Mouse (Mus musculus) heart, adult 9 months (tissue): Measurements from ENCODE around the gene Nfkbid.
"Not testable (repeated sequence)": the region's sequence is repeated elsewhere in the genome, so short reads cannot be mapped to it uniquely, and the experiment has no call there.

Experiments
- DNase-seq, 2 experiments: peaks; one replicate each; pipeline ENCODE4 v3.0.0; 2022; ENCODE audit warnings: low spot score in 2 of 2

The Nfkbid gene

DNA sequence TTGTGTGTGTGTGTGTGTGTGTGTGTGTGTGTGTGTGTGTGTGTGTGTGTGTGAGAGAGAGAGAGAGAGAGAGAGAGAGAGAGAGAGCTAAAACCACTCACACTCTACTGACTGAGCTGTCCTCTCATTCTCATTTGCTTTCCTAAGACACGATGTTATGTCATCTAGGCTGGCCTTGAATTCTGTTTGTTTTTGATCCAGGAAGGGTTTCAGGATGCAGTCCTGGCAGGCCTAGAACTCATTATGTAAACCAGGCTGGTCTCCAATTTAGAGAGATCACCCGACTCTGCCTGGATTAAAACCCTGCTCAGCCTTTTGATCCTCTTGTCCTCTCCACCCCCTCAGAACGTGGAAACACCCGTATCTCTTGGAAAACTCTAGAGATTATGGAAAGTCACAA, 42.5 kb downstream of the Nfkbid start:
- DNase-seq: no peak

DNA sequence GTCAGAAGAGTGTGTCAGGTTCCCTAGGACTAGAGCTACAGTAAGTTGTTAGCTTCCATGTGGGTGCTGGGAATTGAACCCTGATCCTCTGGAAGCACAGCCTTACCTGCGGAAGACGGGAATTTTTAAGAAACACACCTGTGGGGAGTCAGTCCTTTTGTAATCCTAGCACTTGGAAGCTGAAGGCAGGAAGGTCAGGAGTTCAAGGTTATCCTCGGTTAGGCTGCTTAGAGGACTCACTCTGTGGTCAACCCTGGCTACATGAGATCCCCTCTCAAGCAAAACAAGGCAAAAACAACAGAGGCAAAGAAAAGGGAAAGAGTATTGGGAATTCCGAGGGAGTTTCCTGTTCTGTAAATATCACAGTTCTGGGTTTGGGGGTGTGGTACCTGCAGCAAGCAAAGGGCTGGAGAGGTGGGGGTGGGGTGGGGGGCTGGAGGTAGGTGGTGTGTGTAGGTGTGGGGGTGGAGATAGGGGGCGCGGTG, 43.3 kb downstream of the Nfkbid start:
- DNase-seq: no peak

DNA sequence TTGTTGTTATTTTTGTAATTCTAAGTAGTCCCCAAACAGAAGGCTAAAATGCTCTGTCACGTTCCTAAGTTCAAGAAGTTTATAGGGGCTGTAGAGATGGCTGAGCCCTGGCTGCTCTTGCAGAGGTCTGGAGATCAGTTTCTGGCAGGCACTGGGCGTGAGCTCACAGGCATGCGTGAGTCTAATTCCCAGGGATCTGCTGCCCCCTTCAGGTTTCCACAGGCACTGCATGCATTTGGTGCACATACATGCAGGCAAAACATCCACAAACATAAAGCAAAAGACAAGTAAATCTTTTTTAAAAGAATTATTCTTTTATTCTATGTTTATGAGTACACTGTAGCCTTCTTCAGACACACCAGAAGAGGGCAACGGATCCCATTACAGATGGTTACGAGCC, 50.9 kb downstream of the Nfkbid start:
- DNase-seq: no peak

DNA sequence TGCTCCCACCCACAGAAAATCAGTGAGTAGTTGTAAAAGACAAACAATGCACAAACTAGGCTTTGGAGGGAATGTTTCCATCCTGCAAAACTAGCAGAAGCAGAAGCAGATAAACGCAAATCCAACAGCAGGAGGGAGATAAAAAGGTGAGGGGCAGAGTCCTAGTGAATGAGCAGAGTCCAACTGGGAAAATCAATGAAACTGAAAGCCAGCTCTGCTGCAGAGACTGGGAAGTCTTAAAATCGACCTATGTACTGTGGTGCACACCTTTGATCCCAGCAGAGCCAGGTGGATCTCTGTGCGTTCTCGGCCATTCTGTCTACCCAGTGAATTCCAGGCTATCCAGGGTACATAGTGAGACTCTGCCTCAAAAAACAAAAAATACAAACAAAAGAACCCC, 53.5 kb downstream of the Nfkbid start:
- no peak for DNase-seq

DNA sequence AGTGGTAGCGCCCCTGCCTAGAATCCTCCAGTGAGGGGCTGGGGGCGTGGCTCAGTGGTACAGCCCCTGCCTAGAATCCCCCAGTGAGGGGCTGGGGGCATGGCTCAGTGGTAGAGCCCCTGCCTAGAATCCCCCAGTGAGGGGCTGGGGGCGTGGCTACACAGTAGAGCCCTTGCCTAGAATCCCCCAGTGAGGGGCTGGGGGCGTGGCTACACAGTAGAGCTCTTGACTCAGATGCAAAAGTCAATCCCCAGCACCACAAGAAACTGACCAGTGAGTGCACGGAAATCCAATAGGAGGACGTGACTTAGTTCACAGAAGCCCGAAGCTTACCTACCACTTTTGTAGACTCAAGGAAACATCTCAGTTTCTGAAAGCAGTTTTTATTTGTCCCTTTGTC, 54.6 kb downstream of the Nfkbid start:
- DNase-seq: not testable (repeated sequence)

DNA sequence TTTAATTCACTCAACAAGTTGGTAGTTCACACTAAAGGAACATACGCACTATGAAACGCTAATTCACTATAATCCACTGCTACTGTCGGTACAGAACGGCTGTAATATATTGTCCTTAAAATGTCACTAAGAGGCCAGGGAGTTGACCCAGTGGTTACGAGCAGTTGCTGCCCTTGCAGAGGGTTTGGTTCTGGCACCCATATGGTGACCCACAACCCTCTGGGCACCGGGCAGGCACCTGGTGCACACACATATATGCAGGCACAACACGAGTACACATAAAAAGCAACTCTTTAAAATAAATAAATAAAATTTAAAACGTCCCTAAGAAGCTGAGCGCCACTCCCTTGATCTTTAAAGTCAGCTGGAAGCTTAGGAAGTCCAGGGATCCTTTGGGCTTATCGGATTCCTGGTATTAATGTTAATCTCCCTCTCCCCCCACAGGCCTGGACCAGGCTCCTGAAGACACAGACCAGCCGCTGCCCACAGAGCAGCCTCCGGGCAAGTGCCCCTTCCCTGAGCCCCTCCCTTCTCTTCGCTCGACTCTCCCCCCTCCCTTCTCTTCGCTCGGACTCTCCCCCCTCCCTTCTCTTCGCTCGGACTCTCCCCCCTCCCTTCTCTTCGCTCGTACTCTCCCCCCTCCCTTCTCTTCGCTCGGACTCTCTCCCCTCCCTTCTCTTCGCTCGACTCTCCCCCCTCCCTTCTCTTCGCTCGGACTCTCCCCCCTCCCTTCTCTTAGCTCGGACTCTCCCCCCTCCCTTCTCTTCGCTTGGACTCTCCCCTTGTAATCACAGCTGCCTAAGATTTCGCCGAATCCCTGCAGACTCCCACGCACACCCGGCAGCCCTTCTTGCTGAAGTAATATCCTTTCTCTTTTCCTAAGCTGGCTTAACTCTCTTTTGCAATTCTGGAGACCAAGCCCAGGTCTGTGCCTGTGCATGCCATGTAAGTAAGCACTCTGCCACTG, 56.2 kb downstream of the Nfkbid start:
- no peak for DNase-seq
